Mouse (Mus musculus) urinary bladder, postnatal 14 days (tissue): ENCODE results near the gene Nubp1.

Experiments
- DNase-seq: peaks from one replicate; pipeline ENCODE4 v3.0.0; 2021; ENCODE audit warnings: low spot score

The Nubp1 gene

DNA sequence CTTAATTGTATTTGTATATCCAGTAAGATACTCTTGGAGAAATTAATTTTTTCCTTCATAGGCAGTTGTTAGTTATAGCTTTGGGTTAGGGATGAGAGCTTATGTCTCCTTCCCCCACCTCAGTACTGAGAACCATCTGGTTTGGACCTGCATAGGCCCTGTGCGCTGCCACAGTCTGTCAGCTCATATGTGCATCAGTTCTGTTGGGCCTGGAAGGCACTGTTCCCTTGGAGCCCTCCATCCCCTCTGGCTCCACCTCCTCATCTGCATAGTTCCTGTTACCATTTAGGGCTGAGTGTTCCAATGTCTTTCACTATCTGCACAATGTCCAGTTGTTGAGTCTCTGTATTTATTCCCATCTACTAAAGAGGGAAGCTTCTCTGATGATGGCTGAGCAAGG is 56.5 kb downstream of the Nubp1 start:
- no peak for DNase-seq

GRCm38 (mm10) chr16:10471950-10472349 is 60.2 kb downstream of the Nubp1 start:
- no peak for DNase-seq
